Mouse (Mus musculus) cerebellum, adult 2 months (tissue): Measurements from ENCODE around the gene Ncl.

Source experiments
- CTCF ChIP-seq: fragments of 200-500 bp; IDR thresholded peaks from 2 replicates; pipeline ENCODE4 v1.5.1; 2011; ENCODE audit warnings: low read depth, mild to moderate bottlenecking, control low read depth, low read length, moderate library complexity, borderline replicate concordance; ENCODE audit not compliant: insufficient read depth
- POLR2A ChIP-seq: fragments of 200-500 bp; IDR thresholded peaks from 2 replicates; pipeline ENCODE4 v1.6.1; 2011; ENCODE audit warnings: low read length, control low read depth, borderline replicate concordance; ENCODE audit not compliant: insufficient read depth

DNA sequence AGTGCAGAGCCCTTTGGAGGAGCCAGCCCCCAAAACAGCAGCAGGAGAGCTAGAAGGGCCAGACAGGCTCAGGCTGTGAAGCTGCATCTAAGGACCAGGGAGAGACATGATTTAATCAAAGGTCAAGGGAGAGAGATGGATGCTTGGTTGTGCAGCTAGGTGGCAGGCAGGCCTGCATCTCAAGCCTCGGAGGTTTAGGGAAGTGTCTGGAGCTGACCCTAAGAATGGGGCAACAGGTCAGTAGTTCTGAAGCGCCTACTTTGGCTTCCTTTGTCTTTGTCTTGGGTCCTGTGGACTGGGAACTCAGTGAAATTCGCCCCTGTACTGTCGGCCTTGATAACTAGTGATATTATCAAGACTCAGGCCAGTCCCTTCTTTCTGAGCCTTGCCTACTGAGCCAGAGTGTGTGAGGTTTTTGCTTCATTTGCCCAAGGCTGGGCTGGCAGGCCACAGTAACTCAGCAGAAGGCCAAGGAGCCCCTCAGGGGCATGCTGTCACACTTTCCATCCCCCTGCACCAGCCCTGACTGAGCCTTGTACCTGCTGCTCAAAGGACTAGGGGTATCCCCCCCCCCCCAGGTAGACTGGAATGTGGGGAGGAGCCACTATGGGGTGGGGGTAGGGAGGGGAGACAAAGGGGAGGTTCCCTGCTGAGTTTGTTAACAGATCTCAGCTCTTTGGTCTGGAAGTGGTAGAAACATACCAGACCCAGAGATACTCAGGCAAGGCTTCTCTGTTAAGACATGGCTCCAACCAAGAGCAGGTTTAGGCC lies 51.1 kb downstream of the Ncl start:
- TF ChIP-seq CTCF (no peak), POLR2A (no peak)
